Mouse (Mus musculus) olfactory bulb, adult 2 months (tissue): ENCODE data around the gene Ntn5.

Experiments used
- CTCF ChIP-seq: fragments of 200-500 bp; IDR thresholded peaks from 2 replicates; pipeline ENCODE4 v1.5.1; 2012; ENCODE audit warnings: low read depth, mild to moderate bottlenecking, low read length, moderate library complexity; ENCODE audit not compliant: insufficient read depth
- POLR2A ChIP-seq: fragments of 200-500 bp; IDR thresholded peaks from 2 replicates; pipeline ENCODE4 v1.6.1; 2012; ENCODE audit warnings: mild to moderate bottlenecking, low read depth, low read length, moderate library complexity; ENCODE audit not compliant: insufficient read depth

DNA sequence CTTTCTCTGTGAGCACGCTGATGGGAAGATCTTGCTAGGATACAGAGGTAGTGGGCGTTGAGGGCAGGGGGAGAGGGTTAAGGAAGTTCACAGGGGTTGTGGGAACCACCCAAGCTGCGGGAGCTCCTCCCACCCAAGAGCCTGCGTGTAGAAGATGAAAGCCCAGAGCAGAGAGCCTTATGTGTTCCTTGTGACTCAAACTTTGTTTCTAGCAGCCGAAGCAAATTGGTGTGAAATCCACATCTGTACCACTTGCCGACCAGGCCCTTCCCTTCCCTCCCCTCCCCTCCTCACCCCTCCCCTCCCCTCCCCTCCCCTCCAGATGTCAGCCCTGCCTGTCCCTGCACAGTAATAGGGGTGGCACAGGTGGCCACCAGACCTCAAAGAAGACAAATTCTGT lies 11.3 kb downstream of the Ntn5 start:
- TF ChIP-seq CTCF (no peak), POLR2A (no peak)
